Mouse (Mus musculus): ENCODE measurements around the gene Chid1. TPM values are rescaled to one million over a fixed set of nuclear protein-coding genes. Genes with fewer than 3 reads are reported as not detected.

The Chid1 gene
- polyA plus RNA-seq, 1 experiment from 2014 or later: 35.0 TPM

GRCm38 (mm10) chr7:141524271-141524670 lies 15.4 kb downstream of the Chid1 start:
- H3K4me2 ChIP-seq: no peak overlapping the region

GRCm38 (mm10) chr7:141523007-141523406 lies 16.6 kb downstream of the Chid1 start:
- 50% methylated on average over 4 of the region's 4 CpGs for WGBS (ENCODE audit: insufficient replicate concordance)
- ATAC-seq (replicated peaks; ENCODE audit: insufficient number of reproducible peaks, low FRiP score, low TSS enrichment): no peak
- H3K4me3 ChIP-seq (ENCODE audit: low read depth, low read length): no peak overlapping the region
- no peak overlapping the region for H3K9ac ChIP-seq (ENCODE audit: low read depth, low read length)
- H3K36me3 ChIP-seq (ENCODE audit: control insufficient read depth, insufficient read depth, low read length): peaks cover 5% of the 10 kb centered on the region; the same call in 1 of the 2 replicates
- H3K4me2 ChIP-seq: no peak overlapping the region
- H3K27me3 ChIP-seq (ENCODE audit: control insufficient read depth, insufficient read depth, low read length): no peaks in the 10 kb centered on the region
- peaks cover 13% of the 10 kb centered on the region for H3K4me1 ChIP-seq (ENCODE audit: control insufficient read depth, insufficient read depth, low read length)
- H3K9me3 ChIP-seq (replicated peaks; ENCODE audit: control insufficient read depth, low read length): no peaks in the 10 kb centered on the region
- no peak overlapping the region for H3K27ac ChIP-seq (ENCODE audit: low read depth, low read length)

More at GRCm38 (mm10) chr7:141524271-141524670, 15.4 kb downstream of the Chid1 start:
- Histone ChIP-seq H3K4me3 (ENCODE audit: low read depth, low read length) (no peak overlapping the region), H3K9ac (ENCODE audit: low read depth, low read length) (no peak overlapping the region), H3K4me1 (ENCODE audit: control insufficient read depth, insufficient read depth, low read length) (peaks cover 6% of the 10 kb centered on the region), H3K27ac (ENCODE audit: low read depth, low read length) (no peak overlapping the region), H3K36me3 (ENCODE audit: control insufficient read depth, insufficient read depth, low read length) (peaks cover 7% of the 10 kb centered on the region; the same call in 1 of the 2 replicates), H3K9me3 (replicated peaks; ENCODE audit: control insufficient read depth, low read length) (no peaks in the 10 kb centered on the region), H3K27me3 (ENCODE audit: control insufficient read depth, insufficient read depth, low read length) (no peaks in the 10 kb centered on the region)
- no peak for ATAC-seq (replicated peaks; ENCODE audit: insufficient number of reproducible peaks, low FRiP score, low TSS enrichment)
- WGBS (ENCODE audit: insufficient replicate concordance): 91% methylated on average over 4 of the region's 4 CpGs

- Histone ChIP-seq H3K27ac (ENCODE audit: low read depth, low read length) (no peak overlapping the region), H3K4me3 (ENCODE audit: low read depth, low read length) (no peak overlapping the region), H3K36me3 (ENCODE audit: control insufficient read depth, insufficient read depth, low read length) (peaks cover 4% of the 10 kb centered on the region; the same call in 1 of the 2 replicates), H3K9ac (ENCODE audit: low read depth, low read length) (no peak overlapping the region), H3K9me3 (replicated peaks; ENCODE audit: control insufficient read depth, low read length) (no peaks in the 10 kb centered on the region), H3K27me3 (ENCODE audit: control insufficient read depth, insufficient read depth, low read length) (no peaks in the 10 kb centered on the region), H3K4me1 (ENCODE audit: control insufficient read depth, insufficient read depth, low read length) (peaks cover 13% of the 10 kb centered on the region), H3K4me2 (no peak overlapping the region)
- WGBS (ENCODE audit: insufficient replicate concordance): 85% methylated on average over 1 of the region's 1 CpGs
- no peak for ATAC-seq (replicated peaks; ENCODE audit: insufficient number of reproducible peaks, low FRiP score, low TSS enrichment)
Measured at GRCm38 (mm10) chr7:141519795-141520194, 19.9 kb downstream of the Chid1 start.

GRCm38 (mm10) chr7:141518926-141519325 lies 20.7 kb downstream of the Chid1 start:
- no peak for ATAC-seq (replicated peaks; ENCODE audit: insufficient number of reproducible peaks, low FRiP score, low TSS enrichment)
- Histone ChIP-seq H3K9ac (ENCODE audit: low read depth, low read length) (peak overlapping the region; percentile 40; the same call in 1 of the 2 replicates), H3K36me3 (ENCODE audit: control insufficient read depth, insufficient read depth, low read length) (peaks cover 4% of the 10 kb centered on the region; the same call in 1 of the 2 replicates), H3K4me2 (no peak overlapping the region), H3K27me3 (ENCODE audit: control insufficient read depth, insufficient read depth, low read length) (no peaks in the 10 kb centered on the region), H3K27ac (ENCODE audit: low read depth, low read length) (no peak overlapping the region), H3K4me1 (ENCODE audit: control insufficient read depth, insufficient read depth, low read length) (peaks cover 13% of the 10 kb centered on the region), H3K4me3 (ENCODE audit: low read depth, low read length) (no peak overlapping the region), H3K9me3 (replicated peaks; ENCODE audit: control insufficient read depth, low read length) (no peaks in the 10 kb centered on the region)
- 34% methylated on average over 3 of the region's 3 CpGs for WGBS (ENCODE audit: insufficient replicate concordance)

GRCm38 (mm10) chr7:141518296-141518695 lies 21.4 kb downstream of the Chid1 start:
- Histone ChIP-seq H3K4me3 (ENCODE audit: low read depth, low read length) (no peak overlapping the region), H3K4me2 (no peak overlapping the region), H3K36me3 (ENCODE audit: control insufficient read depth, insufficient read depth, low read length) (peaks cover 7% of the 10 kb centered on the region; the same call in 1 of the 2 replicates), H3K27ac (ENCODE audit: low read depth, low read length) (no peak overlapping the region), H3K9me3 (replicated peaks; ENCODE audit: control insufficient read depth, low read length) (no peaks in the 10 kb centered on the region), H3K9ac (ENCODE audit: low read depth, low read length) (no peak overlapping the region), H3K4me1 (ENCODE audit: control insufficient read depth, insufficient read depth, low read length) (peaks cover 13% of the 10 kb centered on the region), H3K27me3 (ENCODE audit: control insufficient read depth, insufficient read depth, low read length) (no peaks in the 10 kb centered on the region)
- WGBS (ENCODE audit: insufficient replicate concordance): 91% methylated on average over 5 of the region's 5 CpGs
- no peak for ATAC-seq (replicated peaks; ENCODE audit: insufficient number of reproducible peaks, low FRiP score, low TSS enrichment)

- H3K4me1 ChIP-seq (ENCODE audit: control insufficient read depth, insufficient read depth, low read length): peaks cover 13% of the 10 kb centered on the region
- no peaks in the 10 kb centered on the region for H3K9me3 ChIP-seq (replicated peaks; ENCODE audit: control insufficient read depth, low read length)
- no peak overlapping the region for H3K4me3 ChIP-seq (ENCODE audit: low read depth, low read length)
- H3K9ac ChIP-seq (ENCODE audit: low read depth, low read length): no peak overlapping the region
- H3K27ac ChIP-seq (ENCODE audit: low read depth, low read length): no peak overlapping the region
- H3K4me2 ChIP-seq: no peak overlapping the region
- WGBS (ENCODE audit: insufficient replicate concordance): 78% methylated on average over 4 of the region's 4 CpGs
- no peaks in the 10 kb centered on the region for H3K27me3 ChIP-seq (ENCODE audit: control insufficient read depth, insufficient read depth, low read length)
- H3K36me3 ChIP-seq (ENCODE audit: control insufficient read depth, insufficient read depth, low read length): peaks cover 7% of the 10 kb centered on the region; the same call in 1 of the 2 replicates
- no peak for ATAC-seq (replicated peaks; ENCODE audit: insufficient number of reproducible peaks, low FRiP score, low TSS enrichment)
Measured at GRCm38 (mm10) chr7:141517638-141518037, 22.0 kb downstream of the Chid1 start.

GRCm38 (mm10) chr7:141510681-141511191 lies 28.9 kb downstream of the Chid1 start:
- Histone ChIP-seq H3K4me2 (no peak overlapping the region), H3K27me3 (ENCODE audit: control insufficient read depth, insufficient read depth, low read length) (no peaks in the 10 kb centered on the region), H3K36me3 (ENCODE audit: control insufficient read depth, insufficient read depth, low read length) (peaks cover 5% of the 10 kb centered on the region), H3K4me3 (ENCODE audit: low read depth, low read length) (no peak overlapping the region), H3K9ac (ENCODE audit: low read depth, low read length) (no peak overlapping the region), H3K27ac (ENCODE audit: low read depth, low read length) (peak overlapping the region; percentile 43; the same call in 1 of the 2 replicates), H3K4me1 (ENCODE audit: control insufficient read depth, insufficient read depth, low read length) (peaks cover 12% of the 10 kb centered on the region), H3K9me3 (replicated peaks; ENCODE audit: control insufficient read depth, low read length) (no peaks in the 10 kb centered on the region)
- ATAC-seq (replicated peaks; ENCODE audit: insufficient number of reproducible peaks, low FRiP score, low TSS enrichment): no peak
- WGBS (ENCODE audit: insufficient replicate concordance): 62% methylated on average over 8 of the region's 8 CpGs

GRCm38 (mm10) chr7:141510196-141510595 lies 29.5 kb downstream of the Chid1 start:
- H3K4me3 ChIP-seq (ENCODE audit: low read depth, low read length): no peak overlapping the region
- peaks cover 12% of the 10 kb centered on the region for H3K4me1 ChIP-seq (ENCODE audit: control insufficient read depth, insufficient read depth, low read length)
- peak overlapping the region; percentile 43; the same call in 1 of the 2 replicates for H3K27ac ChIP-seq (ENCODE audit: low read depth, low read length)
- no peak for ATAC-seq (replicated peaks; ENCODE audit: insufficient number of reproducible peaks, low FRiP score, low TSS enrichment)
- 87% methylated on average over 5 of the region's 5 CpGs for WGBS (ENCODE audit: insufficient replicate concordance)
- H3K27me3 ChIP-seq (ENCODE audit: control insufficient read depth, insufficient read depth, low read length): no peaks in the 10 kb centered on the region
- H3K4me2 ChIP-seq: no peak overlapping the region
- H3K9me3 ChIP-seq (replicated peaks; ENCODE audit: control insufficient read depth, low read length): no peaks in the 10 kb centered on the region
- no peak overlapping the region for H3K9ac ChIP-seq (ENCODE audit: low read depth, low read length)
- H3K36me3 ChIP-seq (ENCODE audit: control insufficient read depth, insufficient read depth, low read length): peaks cover 5% of the 10 kb centered on the region

- peak; percentile 67; the same call in 1 of the 2 replicates for ATAC-seq (replicated peaks; ENCODE audit: insufficient number of reproducible peaks, low FRiP score, low TSS enrichment)
- Histone ChIP-seq H3K27me3 (ENCODE audit: control insufficient read depth, insufficient read depth, low read length) (no peaks in the 10 kb centered on the region), H3K4me3 (ENCODE audit: low read depth, low read length) (no peak overlapping the region), H3K36me3 (ENCODE audit: control insufficient read depth, insufficient read depth, low read length) (peaks cover 2% of the 10 kb centered on the region; the same call in 1 of the 2 replicates), H3K27ac (ENCODE audit: low read depth, low read length) (peak overlapping the region; percentile 32), H3K4me2 (no peak overlapping the region), H3K9ac (ENCODE audit: low read depth, low read length) (peak overlapping the region; percentile 36; the same call in 1 of the 2 replicates), H3K4me1 (ENCODE audit: control insufficient read depth, insufficient read depth, low read length) (peaks cover 12% of the 10 kb centered on the region), H3K9me3 (replicated peaks; ENCODE audit: control insufficient read depth, low read length) (no peaks in the 10 kb centered on the region)
Measured at GRCm38 (mm10) chr7:141508160-141508559, 31.5 kb downstream of the Chid1 start.
